Mouse (Mus musculus) midbrain, embryonic 15.5 days (tissue): ENCODE measurements around the gene Timmdc1. TPM values are rescaled to one million over a fixed set of nuclear protein-coding genes. Genes with fewer than 3 reads are reported as not detected.
A peak's percentile ranks its signal among the peaks of the same experiment; 100 is the strongest.
"Not testable (repeated sequence)": the region's sequence is repeated elsewhere in the genome, so short reads cannot be mapped to it uniquely, and the experiment has no call there.

Source experiments
- ATAC-seq: fragments of 200-750 bp; cut with Nextera tagmentation; replicated peaks from 2 replicates; pipeline ENCODE4 v1.8.0; 2017; ENCODE audit warnings: moderate TSS enrichment
- H3K27ac ChIP-seq: fragments of 300-500 bp; sonication (generic); 2 replicates; pipeline ENCODE4 v1.5.1; 2015; ENCODE audit warnings: mild to moderate bottlenecking, inconsistent platforms
- H3K27me3 ChIP-seq: fragments of 300-500 bp; sonication (generic); replicated peaks from 2 replicates; pipeline ENCODE4 v1.6.1; 2015; ENCODE audit warnings: inconsistent platforms
- H3K36me3 ChIP-seq: fragments of 300-500 bp; sonication (generic); replicated peaks from 2 replicates; pipeline ENCODE4 v1.6.1; 2015; ENCODE audit warnings: inconsistent platforms
- H3K4me1 ChIP-seq: fragments of 300-500 bp; sonication (generic); 2 replicates; pipeline ENCODE4 v1.6.1; 2015; ENCODE audit warnings: inconsistent platforms
- H3K4me2 ChIP-seq: fragments of 300-500 bp; sonication (generic); 2 replicates; pipeline ENCODE4 v1.6.1; 2015; ENCODE audit warnings: inconsistent platforms, mild to moderate bottlenecking, moderate library complexity
- H3K4me3 ChIP-seq: fragments of 300-500 bp; sonication (generic); 2 replicates; pipeline ENCODE4 v1.5.1; 2015; ENCODE audit warnings: mild to moderate bottlenecking, inconsistent platforms
- H3K9ac ChIP-seq: fragments of 300-500 bp; sonication (generic); 2 replicates; pipeline ENCODE4 v1.6.1; 2015; ENCODE audit warnings: mild to moderate bottlenecking, inconsistent platforms
- H3K9me3 ChIP-seq: fragments of 300-500 bp; sonication (generic); 2 replicates; pipeline ENCODE4 v1.6.1; 2016; ENCODE audit warnings: inconsistent platforms
- WGBS: fragments of 180-500 bp; shearing (Covaris S2); methylation state at CpG from one replicate; pipeline ENCODE4 v1.1.7; 2015; ENCODE audit warnings: mixed read lengths; 5-methylcytosine and 5-hydroxymethylcytosine counted together
- polyA plus RNA-seq: library from polyadenylated mRNA; unstranded; fragments of >200 nt; fragmentation: Nextera tagmentation; extraction: Ambion mirVana; gene quantifications from 2 replicates; pipeline ENCODE4 v1.2.1, GENCODE M21; 2015

Timmdc1 gene
- polyA plus RNA-seq, 1 experiment from 2014 or later: 33.0 TPM

DNA sequence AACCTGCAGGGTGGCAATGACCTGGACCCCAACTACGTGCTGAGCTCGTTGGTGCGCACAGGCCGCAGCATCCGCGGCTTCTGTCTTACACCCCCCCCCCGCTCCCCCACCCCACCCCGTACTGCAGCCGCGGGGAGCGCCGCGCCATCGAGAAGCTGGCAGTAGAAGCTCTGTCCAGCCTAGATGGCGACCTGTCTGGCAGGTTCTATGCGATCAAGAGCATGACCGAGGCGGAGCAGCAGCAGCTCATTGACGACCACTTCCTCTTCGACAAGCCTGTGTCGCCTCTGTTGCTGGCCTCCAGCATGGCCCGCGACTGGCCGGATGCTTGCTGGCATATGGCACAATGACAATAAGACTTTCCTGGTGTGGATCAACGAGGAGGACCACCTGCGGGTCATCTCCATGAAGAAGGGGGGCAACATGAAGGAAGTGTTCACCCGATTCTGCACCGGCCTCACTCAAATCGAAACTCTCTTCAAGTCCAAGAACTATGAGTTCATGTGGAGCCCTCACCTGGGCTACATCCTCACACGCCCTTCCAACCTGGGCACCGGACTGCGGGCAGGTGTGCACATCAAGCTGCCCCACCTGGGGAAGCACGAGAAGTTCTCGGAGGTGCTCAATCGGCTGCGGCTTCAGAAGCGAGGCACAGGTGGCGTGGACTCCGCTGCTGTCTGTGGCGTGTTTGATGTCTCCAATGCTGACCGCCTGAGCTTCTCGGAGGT is 38.7 kb downstream of the Timmdc1 start:
- peak overlapping the region; percentile 51 for H3K4me2 ChIP-seq
- peaks cover 5% of the 10 kb centered on the region; the same call in 1 of the 2 replicates for H3K4me1 ChIP-seq
- H3K4me3 ChIP-seq: peak overlapping the region; percentile 29
- H3K36me3 ChIP-seq: no peaks in the 10 kb centered on the region
- H3K9me3 ChIP-seq: no peaks in the 10 kb centered on the region
- peaks cover 21% of the 10 kb centered on the region for H3K27me3 ChIP-seq
- 0 out of 2 replicates have a peak, but pooled peaks have one; percentile 20 for ATAC-seq
- no peak overlapping the region for H3K9ac ChIP-seq
- WGBS: 39% methylated on average over 42 of the region's 42 CpGs
- H3K27ac ChIP-seq: no peak overlapping the region

DNA sequence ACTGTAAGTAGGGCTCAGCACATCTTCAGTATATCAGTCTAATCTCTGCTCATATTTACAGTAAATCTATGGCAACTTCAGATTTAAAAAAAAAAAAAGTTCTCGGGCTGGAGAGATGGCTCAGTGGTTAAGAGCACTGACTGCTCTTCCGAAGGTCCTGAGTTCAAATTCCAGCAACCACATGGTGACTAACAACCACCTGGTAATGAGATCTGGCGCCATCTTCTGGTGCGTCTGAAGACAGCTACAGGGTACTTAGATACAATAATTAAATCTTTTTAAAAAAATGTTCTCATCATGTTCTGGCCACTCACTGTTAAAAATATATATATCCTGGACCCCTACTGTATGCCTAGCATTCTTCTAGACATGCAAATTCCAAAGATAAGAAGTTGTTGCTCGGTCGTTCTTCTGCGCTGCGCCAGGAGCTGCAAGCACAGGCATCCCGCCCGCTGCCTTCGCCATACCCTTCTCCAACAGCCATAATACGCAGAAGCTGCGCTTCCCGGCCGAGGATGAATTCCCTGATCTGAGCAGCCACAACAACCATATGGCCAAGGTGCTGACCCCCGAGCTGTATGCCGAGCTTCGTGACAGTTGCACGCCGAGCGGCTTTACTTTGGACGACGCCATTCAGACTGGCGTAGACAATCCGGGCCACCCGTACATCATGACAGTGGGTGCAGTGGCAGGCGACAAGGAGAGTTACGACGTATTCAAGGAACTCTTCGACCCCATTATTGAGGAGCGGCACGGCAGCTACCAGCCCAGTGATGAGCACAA is 39.5 kb downstream of the Timmdc1 start:
- H3K4me2 ChIP-seq: peak overlapping the region; percentile 51
- H3K9ac ChIP-seq: no peak overlapping the region
- H3K27me3 ChIP-seq: peaks cover 21% of the 10 kb centered on the region
- no peaks in the 10 kb centered on the region for H3K9me3 ChIP-seq
- no peak overlapping the region for H3K27ac ChIP-seq
- peak; percentile 65 for ATAC-seq
- peak overlapping the region; percentile 29 for H3K4me3 ChIP-seq
- WGBS: 27% methylated on average over 32 of the region's 32 CpGs
- H3K4me1 ChIP-seq: peaks cover 5% of the 10 kb centered on the region; the same call in 1 of the 2 replicates
- no peaks in the 10 kb centered on the region for H3K36me3 ChIP-seq

DNA sequence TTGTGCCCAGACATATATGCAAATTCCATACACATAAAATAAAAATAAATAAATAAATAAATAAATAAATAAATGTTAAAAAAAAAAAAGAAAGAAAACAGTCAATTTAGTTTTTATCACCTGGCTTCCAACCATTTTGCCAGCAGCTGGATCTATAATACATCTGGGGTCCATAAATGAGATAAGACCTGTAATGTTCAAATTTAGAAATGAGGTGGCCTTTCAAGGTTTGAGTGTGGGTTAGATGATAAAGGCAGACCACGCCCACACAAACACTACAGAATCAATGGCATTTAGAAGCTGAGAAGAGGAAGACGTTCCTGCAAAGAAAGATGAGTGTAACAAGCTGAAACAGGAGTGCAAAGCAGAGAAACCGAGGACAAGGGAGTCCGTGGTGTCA is 41.1 kb downstream of the Timmdc1 start:
- no peaks in the 10 kb centered on the region for H3K9me3 ChIP-seq
- no peak overlapping the region for H3K27ac ChIP-seq
- H3K4me1 ChIP-seq: peaks cover 15% of the 10 kb centered on the region
- WGBS: 82% methylated on average over 4 of the region's 4 CpGs
- no peak overlapping the region for H3K9ac ChIP-seq
- H3K4me3 ChIP-seq: no peak overlapping the region
- no peak overlapping the region for H3K4me2 ChIP-seq
- no peaks in the 10 kb centered on the region for H3K36me3 ChIP-seq
- no peak for ATAC-seq
- H3K27me3 ChIP-seq: peaks cover 21% of the 10 kb centered on the region

DNA sequence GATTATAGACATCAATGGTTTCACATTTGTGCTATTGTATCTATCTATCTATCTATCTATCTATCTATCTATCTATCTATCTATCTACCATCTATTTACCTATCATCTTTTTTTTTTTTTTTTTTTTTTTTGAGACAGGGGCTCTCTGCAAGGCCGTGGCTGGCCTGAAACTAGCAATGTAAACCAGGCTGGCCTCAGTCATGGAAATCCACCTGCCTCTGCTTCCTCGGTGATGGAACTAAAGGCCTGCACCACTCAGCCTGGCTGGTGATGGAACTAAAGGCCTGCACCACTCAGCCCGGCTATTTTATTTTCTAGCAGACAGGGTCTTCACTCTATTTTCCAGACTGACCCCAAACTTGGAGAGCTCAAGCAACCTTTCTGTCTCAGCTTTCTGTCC is 44.2 kb downstream of the Timmdc1 start:
- Histone ChIP-seq H3K4me3 (no peak overlapping the region), H3K27ac (no peak overlapping the region), H3K9ac (no peak overlapping the region), H3K27me3 (peaks cover 12% of the 10 kb centered on the region; the same call in 1 of the 2 replicates), H3K36me3 (no peaks in the 10 kb centered on the region), H3K4me1 (peaks cover 14% of the 10 kb centered on the region), H3K4me2 (no peak overlapping the region), H3K9me3 (no peaks in the 10 kb centered on the region)
- ATAC-seq: no peak
- 93% methylated on average over 3 of the region's 3 CpGs for WGBS

DNA sequence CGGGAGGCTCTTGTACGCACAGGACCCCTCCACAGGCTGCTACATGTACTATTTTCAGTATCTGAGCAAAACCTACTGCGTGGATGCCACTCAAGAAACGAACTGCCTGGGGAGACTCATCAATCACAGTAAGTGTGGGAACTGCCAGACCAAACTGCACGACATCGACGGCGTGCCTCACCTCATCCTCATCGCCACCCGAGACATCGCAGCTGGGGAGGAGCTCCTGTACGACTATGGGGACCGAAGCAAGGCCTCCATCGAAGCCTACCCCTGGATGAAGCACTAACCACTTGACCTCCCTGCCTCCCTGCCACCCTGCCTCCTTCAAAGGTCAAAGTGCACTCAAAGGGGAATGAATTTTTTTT is 45.2 kb downstream of the Timmdc1 start:
- Histone ChIP-seq H3K4me2 (peak overlapping the region; percentile 55), H3K4me1 (peaks cover 12% of the 10 kb centered on the region), H3K9ac (peak overlapping the region; percentile 14; the same call in 1 of the 2 replicates), H3K4me3 (peak overlapping the region; percentile 32)
- not testable (repeated sequence) for H3K36me3 ChIP-seq, H3K9me3 ChIP-seq, H3K27me3 ChIP-seq, H3K27ac ChIP-seq
- 0 out of 2 replicates have a peak, but pooled peaks have one; percentile 33 for ATAC-seq
- WGBS: 68% methylated on average over 14 of the region's 14 CpGs

DNA sequence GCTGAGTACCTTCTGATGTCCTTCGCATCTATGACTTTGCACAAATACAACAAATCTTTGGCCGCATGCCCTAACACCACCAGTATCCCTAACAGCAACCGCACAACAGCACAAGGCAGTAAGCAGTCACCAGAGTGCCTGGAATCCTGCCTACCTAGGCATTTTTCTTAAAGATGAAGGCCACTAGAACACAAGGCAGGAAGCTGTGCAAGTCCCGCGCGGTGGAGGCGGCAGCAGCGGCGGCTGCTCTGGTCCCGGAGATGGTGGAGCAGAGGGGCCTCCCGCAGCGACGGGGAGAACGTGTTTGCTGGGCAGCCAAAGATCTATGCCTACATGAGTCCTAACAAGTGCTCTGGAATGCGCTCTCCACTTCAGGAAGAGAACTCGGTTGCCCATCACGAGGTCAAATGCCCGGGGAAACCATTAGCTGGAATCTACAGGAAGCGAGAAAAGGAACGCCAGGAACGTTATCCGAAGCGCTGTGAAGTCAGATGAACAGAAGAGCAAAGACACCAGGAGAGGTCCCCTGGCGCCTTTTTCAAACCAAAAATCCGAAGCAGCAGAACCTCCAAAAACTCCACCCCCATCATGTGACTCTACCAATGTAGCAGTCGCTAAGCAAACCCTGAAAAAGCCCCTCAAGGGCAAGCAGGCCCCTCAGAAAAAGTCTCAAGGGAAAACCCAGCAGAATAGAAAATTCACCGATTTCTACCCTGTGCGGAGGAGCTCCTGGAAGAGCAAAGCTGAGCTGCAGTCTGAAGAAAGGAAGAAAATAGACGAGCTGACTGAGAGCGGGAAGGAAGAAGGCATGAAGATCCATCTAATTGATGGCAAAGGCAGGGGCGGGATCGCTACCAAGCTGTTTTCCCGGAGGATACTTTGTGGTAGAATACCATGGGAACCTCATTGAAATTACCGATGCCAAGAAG is 45.9 kb downstream of the Timmdc1 start:
- Histone ChIP-seq H3K4me2 (peak overlapping the region; percentile 55), H3K4me3 (peak overlapping the region; percentile 32), H3K9ac (peak overlapping the region; percentile 20; the same call in 1 of the 2 replicates), H3K27ac (no peak overlapping the region), H3K36me3 (no peaks in the 10 kb centered on the region), H3K4me1 (peaks cover 12% of the 10 kb centered on the region), H3K9me3 (no peaks in the 10 kb centered on the region), H3K27me3 (0 out of 2 replicates have a peak, but pooled peaks cover under 1% of the 10 kb centered on the region)
- ATAC-seq: peak; percentile 42; the same call in 1 of the 2 replicates
- WGBS: 9% methylated on average over 34 of the region's 34 CpGs

DNA sequence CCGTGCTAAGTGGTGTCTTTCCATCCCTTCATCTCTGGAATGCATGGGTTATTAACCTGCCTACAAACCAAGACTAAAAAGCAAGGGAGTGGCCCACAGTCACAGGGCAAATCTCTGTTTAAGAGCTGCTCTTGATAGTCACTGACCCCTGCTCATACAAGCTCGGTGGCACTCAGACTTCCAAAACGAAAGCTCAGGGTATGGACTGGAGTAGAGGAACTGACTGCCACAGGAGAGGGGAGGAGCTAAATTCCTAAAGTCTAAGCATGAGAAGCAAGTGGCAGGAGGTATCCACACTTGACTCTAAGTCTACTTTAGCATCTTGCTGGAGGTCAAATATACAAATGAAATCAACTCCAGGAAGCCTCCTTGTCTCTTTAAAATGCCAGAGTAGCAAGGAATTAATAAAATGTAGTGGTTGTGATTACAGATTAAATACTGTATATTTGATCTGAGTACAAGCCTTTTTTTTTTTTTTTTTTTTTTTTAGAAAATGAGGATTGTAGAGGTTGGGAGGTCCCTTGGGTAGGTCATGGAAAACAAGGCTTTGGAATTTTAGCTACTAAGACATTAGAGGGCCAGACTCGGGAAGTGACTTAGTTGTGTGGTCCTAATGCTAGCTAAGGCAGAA is 46.7 kb downstream of the Timmdc1 start:
- Histone ChIP-seq H3K9ac (no peak overlapping the region), H3K4me3 (peak overlapping the region; percentile 32; the same call in 1 of the 2 replicates)

DNA sequence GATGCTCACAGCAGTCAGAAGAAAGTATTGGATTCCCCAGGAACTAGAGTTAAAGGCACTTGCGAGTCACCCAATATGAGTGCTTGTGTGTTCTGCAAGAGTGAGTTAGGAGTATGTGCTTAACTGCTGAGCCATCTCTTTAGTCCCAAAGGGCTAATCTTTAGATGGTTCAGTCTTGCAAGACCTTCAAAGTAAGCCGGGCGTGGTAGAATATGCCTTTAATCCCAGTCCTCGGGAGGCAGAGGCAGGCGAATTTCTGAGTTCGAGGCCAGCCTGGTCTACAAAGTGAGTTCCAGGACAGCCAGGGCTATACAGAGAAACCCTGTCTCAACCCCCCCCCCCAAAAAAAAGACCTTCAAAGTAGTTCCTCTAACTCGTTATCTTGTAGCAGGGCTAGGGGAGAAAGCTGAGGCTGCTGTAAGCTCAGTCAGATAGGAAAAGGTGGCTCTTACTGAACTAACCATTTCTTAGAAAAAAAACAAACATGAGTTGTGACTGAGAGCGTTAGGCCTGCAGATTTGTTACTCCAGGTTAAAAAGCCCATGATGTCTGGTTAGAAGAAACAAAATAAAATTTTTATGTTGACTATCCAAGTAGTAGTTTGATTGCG is 47.7 kb downstream of the Timmdc1 start:
- Histone ChIP-seq H3K27ac (no peak overlapping the region), H3K36me3 (no peaks in the 10 kb centered on the region), H3K4me2 (no peak overlapping the region), H3K9ac (no peak overlapping the region), H3K4me3 (no peak overlapping the region), H3K4me1 (peaks cover 12% of the 10 kb centered on the region), H3K9me3 (no peaks in the 10 kb centered on the region), H3K27me3 (no peaks in the 10 kb centered on the region)
- WGBS: 89% methylated on average over 9 of the region's 9 CpGs
- no peak for ATAC-seq

More for the DNA sequence above, 46.7 kb downstream of the Timmdc1 start:
- Histone ChIP-seq H3K27me3 (no peaks in the 10 kb centered on the region), H3K36me3 (no peaks in the 10 kb centered on the region), H3K4me1 (peaks cover 12% of the 10 kb centered on the region), H3K4me2 (peak overlapping the region; percentile 55), H3K27ac (no peak overlapping the region), H3K9me3 (no peaks in the 10 kb centered on the region)
- WGBS: 62% methylated on average over 4 of the region's 4 CpGs
- ATAC-seq: no peak

DNA sequence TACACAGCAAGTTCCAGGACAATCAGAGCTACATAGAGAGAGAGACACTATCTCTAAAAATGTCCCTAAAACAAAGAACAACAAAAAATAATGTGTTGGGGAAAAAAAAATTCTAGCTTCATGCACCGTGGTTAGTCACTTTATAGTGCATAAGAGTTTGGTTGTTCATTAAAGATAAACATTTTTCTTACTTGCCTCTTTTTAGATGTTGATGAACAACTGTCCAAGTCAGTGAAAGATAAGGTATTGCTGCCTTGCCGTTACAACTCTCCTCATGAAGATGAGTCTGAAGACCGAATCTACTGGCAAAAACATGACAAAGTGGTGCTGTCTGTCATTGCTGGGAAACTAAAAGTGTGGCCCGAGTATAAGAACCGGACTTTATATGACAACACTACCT is 48.8 kb downstream of the Timmdc1 start:
- Histone ChIP-seq H3K36me3 (no peaks in the 10 kb centered on the region), H3K27ac (no peak overlapping the region), H3K4me1 (peaks cover 12% of the 10 kb centered on the region), H3K9ac (no peak overlapping the region), H3K4me3 (no peak overlapping the region), H3K4me2 (no peak overlapping the region), H3K27me3 (no peaks in the 10 kb centered on the region), H3K9me3 (no peaks in the 10 kb centered on the region)
- 93% methylated on average over 5 of the region's 5 CpGs for WGBS
- no peak for ATAC-seq

DNA sequence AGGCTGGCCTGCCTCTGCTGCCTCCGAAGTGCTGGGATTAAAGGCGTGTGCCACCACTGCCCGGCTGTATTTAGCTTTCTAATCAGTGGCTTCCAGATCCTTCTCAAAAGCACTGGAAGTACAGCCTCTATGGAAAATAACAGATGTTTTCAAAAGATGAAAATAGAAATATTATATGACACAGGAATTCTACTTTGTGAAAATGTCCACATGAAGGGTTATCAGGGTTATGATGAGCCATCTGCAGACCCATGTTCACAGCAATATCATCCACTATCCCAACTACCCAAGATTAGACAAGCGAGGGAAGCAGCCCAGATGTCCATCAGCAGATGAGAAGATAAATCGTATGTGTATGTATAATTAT is 50.0 kb downstream of the Timmdc1 start:
- Histone ChIP-seq H3K27ac (no peak overlapping the region), H3K27me3 (no peaks in the 10 kb centered on the region), H3K4me1 (peaks cover 12% of the 10 kb centered on the region), H3K9ac (no peak overlapping the region), H3K36me3 (no peaks in the 10 kb centered on the region), H3K9me3 (no peaks in the 10 kb centered on the region), H3K4me3 (no peak overlapping the region), H3K4me2 (no peak overlapping the region)
- ATAC-seq: no peak
- 93% methylated on average over 5 of the region's 5 CpGs for WGBS
